Mouse (Mus musculus) cerebellum, adult 2 months (tissue): ENCODE measurements around the gene Schip1. TPM values are rescaled to one million over a fixed set of nuclear protein-coding genes. Genes with fewer than 3 reads are reported as not detected.

Experiments used
- DNase-seq, 2 experiments: peaks; one replicate each; pipeline ENCODE4 v3.0.0; 2021
- H3K27ac ChIP-seq: fragments of 200-500 bp; 2 replicates; pipeline ENCODE4 v1.5.1; 2012; ENCODE audit warnings: low read length, control low read depth, inconsistent platforms; ENCODE audit not compliant: insufficient read depth
- H3K27me3 ChIP-seq: fragments of 200-500 bp; 2 replicates; pipeline ENCODE4 v1.6.1; 2012; ENCODE audit warnings: inconsistent platforms, mild to moderate bottlenecking, low read length, moderate library complexity; ENCODE audit not compliant: control insufficient read depth, insufficient read depth
- H3K4me1 ChIP-seq: fragments of 200-500 bp; 2 replicates; pipeline ENCODE4 v1.6.1; 2011; ENCODE audit warnings: low read length; ENCODE audit not compliant: control insufficient read depth, insufficient read depth
- H3K4me3 ChIP-seq: fragments of 200-500 bp; replicated peaks from 2 replicates; pipeline ENCODE3; 2011; ENCODE audit warnings: mild to moderate bottlenecking, low read depth, low read length, control low read depth; ENCODE audit not compliant: insufficient read depth
- CTCF ChIP-seq: fragments of 200-500 bp; IDR thresholded peaks from 2 replicates; pipeline ENCODE4 v1.5.1; 2011; ENCODE audit warnings: low read depth, mild to moderate bottlenecking, control low read depth, low read length, moderate library complexity, borderline replicate concordance; ENCODE audit not compliant: insufficient read depth
- POLR2A ChIP-seq: fragments of 200-500 bp; IDR thresholded peaks from 2 replicates; pipeline ENCODE4 v1.6.1; 2011; ENCODE audit warnings: low read length, control low read depth, borderline replicate concordance; ENCODE audit not compliant: insufficient read depth
- WGBS: fragments of 180-500 bp; shearing (Covaris S2); methylation state at CpG from one replicate; pipeline ENCODE4 v1.1.7; 2018; 5-methylcytosine and 5-hydroxymethylcytosine counted together
- polyA plus RNA-seq: library from polyadenylated mRNA; depleted of rRNA; stranded (reverse); fragments of >200 nt; gene quantifications from 2 replicates; pipeline ENCODE4 v1.2.3, GENCODE M21; 2012

The Schip1 gene
- polyA plus RNA-seq, 1 experiment, result 208 TPM

DNA sequence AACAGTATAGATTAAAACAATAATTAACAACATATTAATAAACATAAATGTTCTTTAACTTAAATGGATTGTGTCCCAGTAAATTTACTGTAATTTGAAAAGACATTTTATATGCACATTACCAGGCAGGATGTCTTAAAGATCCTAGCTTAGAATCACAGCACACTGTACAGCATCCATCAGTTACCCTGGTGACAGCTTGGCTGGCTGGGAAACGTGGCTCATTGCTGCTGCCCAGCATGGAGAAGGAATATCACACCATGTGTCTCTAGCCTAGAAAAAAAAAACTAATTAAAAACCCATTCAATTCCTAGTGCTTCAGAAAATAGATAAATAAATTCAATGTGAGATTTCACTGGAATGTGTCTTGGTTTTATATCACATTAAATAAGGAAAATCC lies 136.6 kb downstream of the Schip1 start:
- TF ChIP-seq CTCF (no peak), POLR2A (no peak)
- Histone ChIP-seq H3K4me1 (no peaks in the 10 kb centered on the region), H3K27me3 (no peaks in the 10 kb centered on the region), H3K27ac (no peak overlapping the region), H3K4me3 (no peak overlapping the region)
- DNase-seq, result no peak
- 14% methylated on average over 1 of the region's 1 CpGs for WGBS

DNA sequence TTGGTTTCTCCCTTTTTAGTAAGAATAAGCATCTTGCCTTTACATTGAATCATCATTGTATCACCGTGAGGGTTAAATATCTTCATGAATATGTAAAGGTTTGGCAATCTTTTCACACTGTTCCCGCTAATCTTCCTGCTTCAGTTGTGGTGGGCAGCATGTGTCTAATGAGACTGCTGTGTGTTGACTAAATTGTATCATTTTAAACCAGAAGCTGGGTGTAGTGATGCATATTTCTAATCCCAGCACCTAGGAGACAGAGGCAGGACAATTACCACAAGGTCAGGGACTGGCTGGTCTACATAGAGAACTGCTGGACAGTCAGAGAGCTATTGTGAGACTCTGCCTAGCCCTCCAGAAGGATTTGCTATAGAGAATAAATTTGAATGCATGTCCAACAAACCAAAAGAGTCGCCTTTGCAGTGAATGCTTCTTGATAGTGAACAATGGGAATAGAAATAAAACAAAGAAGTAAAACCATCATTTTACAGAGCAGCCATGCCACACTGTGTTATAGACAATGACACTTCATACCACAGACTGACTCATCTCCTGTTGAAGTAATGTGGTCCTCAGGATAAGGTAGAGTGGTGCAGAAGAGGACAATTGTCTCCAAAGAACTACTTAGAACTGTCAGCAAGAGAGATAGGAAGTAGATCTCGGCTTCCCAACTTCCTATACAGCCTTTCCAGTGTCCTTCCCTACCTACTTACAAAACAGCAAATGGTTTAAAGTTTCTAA lies 137.7 kb downstream of the Schip1 start:
- Histone ChIP-seq H3K27ac (no peak overlapping the region), H3K4me1 (no peaks in the 10 kb centered on the region), H3K27me3 (no peaks in the 10 kb centered on the region), H3K4me3 (no peak overlapping the region)
- TF ChIP-seq POLR2A, result no peak
- no peak for TF ChIP-seq CTCF
- WGBS, result 69% methylated on average over 4 of the region's 4 CpGs
- DNase-seq, result no peak

DNA sequence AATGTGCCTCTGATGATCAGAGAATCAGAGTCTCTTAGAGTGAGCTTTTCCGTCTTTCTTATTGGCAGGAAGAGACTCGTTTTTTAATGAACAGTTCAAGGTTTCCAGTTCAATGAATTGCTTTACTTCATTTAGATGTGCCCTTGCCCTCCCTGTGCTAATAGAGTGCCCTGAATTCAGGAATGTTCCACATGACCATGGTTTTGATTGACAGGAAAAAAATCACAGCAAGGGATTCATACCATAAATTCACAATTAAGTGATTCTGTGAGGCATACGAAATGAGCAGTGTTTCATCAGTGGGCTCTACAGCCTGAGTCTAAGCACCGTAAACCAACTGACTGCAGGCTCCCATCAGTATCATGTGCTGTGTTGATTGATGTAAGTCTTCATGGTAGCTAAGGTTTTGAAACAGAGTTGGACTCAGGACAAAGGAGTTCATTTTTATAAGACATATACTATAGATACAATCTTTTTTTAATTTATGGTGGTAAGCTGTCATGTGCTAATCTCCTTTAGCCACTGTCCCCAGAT lies 139.4 kb downstream of the Schip1 start:
- H3K4me3 ChIP-seq, result no peak overlapping the region
- DNase-seq, result no peak
- H3K4me1 ChIP-seq, result no peaks in the 10 kb centered on the region
- no peak for TF ChIP-seq POLR2A
- no peak for TF ChIP-seq CTCF
- 60% methylated on average over 4 of the region's 4 CpGs for WGBS
- no peaks in the 10 kb centered on the region for H3K27me3 ChIP-seq
- no peak overlapping the region for H3K27ac ChIP-seq

DNA sequence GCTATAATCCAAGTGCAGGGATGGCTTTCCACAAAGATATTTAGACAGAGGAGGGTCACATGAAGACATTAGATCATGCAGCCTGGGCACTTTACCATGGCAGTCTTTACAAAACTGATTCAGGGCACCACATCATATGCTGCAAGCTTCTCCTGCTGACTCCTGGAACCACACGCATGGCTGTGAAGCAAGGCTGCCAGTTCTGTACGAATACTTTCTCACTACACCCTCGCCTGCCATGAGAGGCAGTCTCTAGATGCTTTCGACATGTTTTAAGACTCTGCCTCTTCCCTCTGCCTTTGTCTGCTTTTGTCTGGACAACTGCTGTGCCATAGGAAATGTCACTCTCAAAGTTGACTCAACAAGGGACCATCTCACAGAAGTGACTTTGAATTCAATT lies 145.8 kb downstream of the Schip1 start:
- TF ChIP-seq POLR2A, result no peak
- no peak for TF ChIP-seq CTCF
- no peak for DNase-seq
- no peak overlapping the region for H3K27ac ChIP-seq
- H3K4me3 ChIP-seq, result no peak overlapping the region
- WGBS, result 27% methylated on average over 4 of the region's 4 CpGs
- H3K4me1 ChIP-seq, result no peaks in the 10 kb centered on the region
- no peaks in the 10 kb centered on the region for H3K27me3 ChIP-seq

DNA sequence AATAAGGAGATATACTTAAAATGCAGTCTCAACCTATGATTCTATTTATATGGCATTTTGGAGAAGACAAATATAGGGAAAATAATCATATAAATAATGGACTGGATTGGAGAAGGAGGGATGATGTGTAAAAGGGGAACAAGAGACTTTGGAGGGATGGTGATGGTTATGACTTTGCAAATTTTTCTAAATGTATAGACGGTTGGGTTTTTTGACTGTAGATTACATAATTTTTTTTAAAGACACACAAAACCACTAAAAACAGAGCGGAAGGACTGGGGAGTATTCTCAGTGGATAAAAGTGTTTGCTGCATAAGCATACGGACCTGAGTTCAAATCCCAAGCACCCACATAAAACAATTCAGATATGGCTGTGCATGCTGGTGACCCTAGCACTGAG lies 156.8 kb downstream of the Schip1 start:
- Histone ChIP-seq H3K27ac (no peak overlapping the region), H3K4me1 (no peaks in the 10 kb centered on the region), H3K27me3 (no peaks in the 10 kb centered on the region), H3K4me3 (no peak overlapping the region)
- 98% methylated on average over 3 of the region's 3 CpGs for WGBS
- no peak for DNase-seq
- TF ChIP-seq POLR2A (no peak), CTCF (no peak)

DNA sequence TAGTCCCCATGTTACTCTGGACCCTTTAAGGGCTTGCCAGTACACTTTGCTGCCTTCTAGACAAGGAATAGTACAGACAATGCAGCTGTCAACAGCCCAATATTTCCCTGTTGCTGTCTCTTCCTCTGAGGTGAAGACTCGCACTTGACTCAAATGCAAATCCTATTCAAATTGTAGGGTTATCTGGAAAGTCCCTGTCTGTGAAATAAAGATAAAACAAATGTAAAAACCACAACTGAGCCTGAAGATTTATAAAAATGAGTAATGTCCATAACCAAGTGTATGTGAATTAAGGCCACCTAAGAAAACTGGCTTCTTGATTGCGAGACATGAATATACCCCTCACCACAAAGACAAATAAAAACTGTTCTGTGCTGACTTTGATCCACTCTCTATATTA lies 175.3 kb downstream of the Schip1 start:
- Histone ChIP-seq H3K4me3 (no peak overlapping the region), H3K27me3 (no peaks in the 10 kb centered on the region), H3K27ac (no peak overlapping the region), H3K4me1 (no peaks in the 10 kb centered on the region)
- DNase-seq, result no peak
- no peak for TF ChIP-seq POLR2A
- TF ChIP-seq CTCF, result no peak
- 97% methylated on average over 2 of the region's 2 CpGs for WGBS

DNA sequence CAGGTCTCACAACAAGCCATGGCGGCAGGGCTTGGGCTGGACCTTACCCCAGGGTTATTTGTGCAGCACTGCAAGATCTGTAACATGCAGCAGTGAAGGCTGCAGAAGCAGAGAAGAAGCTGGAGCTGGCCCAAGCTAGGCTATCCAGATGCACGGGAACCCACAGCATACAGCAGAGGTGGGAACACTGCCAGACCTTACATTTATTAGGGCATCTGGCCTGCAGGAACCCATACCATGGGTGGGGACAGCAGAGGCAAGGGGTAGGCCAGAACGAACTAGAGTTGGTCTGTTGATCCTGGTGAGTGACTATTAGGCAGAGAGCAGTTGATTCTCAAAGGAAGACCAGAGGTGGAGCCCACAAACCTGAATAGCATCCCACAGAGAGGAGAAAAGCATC lies 178.6 kb downstream of the Schip1 start:
- Histone ChIP-seq H3K4me1 (no peaks in the 10 kb centered on the region), H3K4me3 (no peak overlapping the region), H3K27me3 (no peaks in the 10 kb centered on the region), H3K27ac (no peak overlapping the region)
- DNase-seq, result no peak
- WGBS, result 50% methylated on average over 3 of the region's 3 CpGs
- TF ChIP-seq POLR2A (no peak), CTCF (no peak)

DNA sequence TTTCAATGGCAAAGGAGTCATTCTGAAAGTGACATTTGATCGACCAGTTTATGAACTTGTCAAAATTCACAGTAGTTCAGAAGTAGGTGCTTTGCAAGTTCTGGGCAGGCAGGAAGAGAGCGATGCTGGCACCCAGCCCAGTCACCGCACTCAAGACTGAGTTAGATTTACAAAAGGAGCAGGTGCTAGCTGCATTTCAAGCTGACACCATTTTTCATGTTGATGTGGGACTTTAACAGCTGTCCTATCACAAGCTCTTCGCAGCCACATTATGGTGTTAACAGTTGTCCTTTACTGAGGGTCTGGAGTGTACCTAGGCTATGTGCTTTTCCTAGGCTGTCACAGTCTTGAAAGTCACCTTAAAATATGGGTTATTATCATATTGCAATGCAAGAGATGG lies 181.6 kb downstream of the Schip1 start:
- WGBS, result 29% methylated on average over 4 of the region's 4 CpGs
- Histone ChIP-seq H3K27me3 (no peaks in the 10 kb centered on the region), H3K27ac (no peak overlapping the region), H3K4me1 (no peaks in the 10 kb centered on the region), H3K4me3 (no peak overlapping the region)
- TF ChIP-seq CTCF (no peak), POLR2A (no peak)
- DNase-seq, result no peak
